In genomic region chr11:55016758-55017157, GRCm38 (mm10) we compare ENCODE assay signal across 17 mouse cellular contexts. TPM values are rescaled to one million over a fixed set of nuclear protein-coding genes. Genes with fewer than 3 reads are reported as not detected.
DNase-seq lines count a peak whose midpoint lies in the region; ATAC-seq and TF ChIP-seq lines count a peak whose summit lies in the region.
"Had no signal": no experiment of that assay in that cellular context is flagged by ENCODE, and none has a peak within 500 bp of the region (broad histone marks: within the 10 kb centered on the region; RNA-seq: fewer than 3 reads in every experiment).

No protein-coding gene starts in this region.

- intact Hi-C loops in gastrocnemius, adult 2 months (cut with DNase I), result loop anchor here (2.0 kb wide), 1 partner anchor 16 kb away; the partner anchor contains the start of gene Anxa6
- intact Hi-C loops in gastrocnemius, postnatal 36 days (cut with DNase I), result no loop called here
- intact Hi-C loops in heart, postnatal 36 days (cut with DNase I), result no loop called here

- H3K4me3 ChIP-seq in gastrocnemius, adult 2 months, result no peak overlapping the region
- no peak overlapping the region for H3K4me3 ChIP-seq in heart, embryonic 16.5 days (ENCODE audit: low read length)
- H3K4me3 ChIP-seq: forebrain, embryonic 12.5 days; megakaryocyte, embryonic 14.5 days had no signal

- no peak for TF ChIP-seq CTCF in gastrocnemius, adult 2 months (IDR thresholded peaks at IDR 0.05)

- H3K27me3 ChIP-seq in heart, embryonic 16.5 days (ENCODE audit: control insufficient read depth, insufficient read depth, low read length), result no peaks in the 10 kb centered on the region
- H3K27me3 ChIP-seq: forebrain, embryonic 12.5 days had no signal

- no peak for DNase-seq in gastrocnemius, adult 2 months
- no peak for DNase-seq in gastrocnemius, postnatal 36 days
- no peak for DNase-seq in heart, postnatal 36 days
- DNase-seq in 3T3-L1 (ENCODE audit: low read depth, low spot score), result peak; percentile 84
- DNase-seq in NIH3T3 (ENCODE audit: low read depth), result peak; percentile 74
- no peak for DNase-seq in thymus, postnatal 36 days
- DNase-seq: adrenal gland, postnatal 25 days; embryo, embryonic 11 days; kidney, adult 8-10 months; liver; thymus, postnatal 25 days had no signal

- no peaks in the 10 kb centered on the region for H3K9me3 ChIP-seq in heart, embryonic 16.5 days (replicated peaks; ENCODE audit: control insufficient read depth, low read length)
- H3K9me3 ChIP-seq: forebrain, embryonic 12.5 days; megakaryocyte, embryonic 14.5 days had no signal

- no peak overlapping the region for H3K9ac ChIP-seq in heart, embryonic 16.5 days (ENCODE audit: low read length)
- H3K9ac ChIP-seq: forebrain, embryonic 12.5 days; liver, postnatal 0 days had no signal

- H3K4me2 ChIP-seq in heart, embryonic 16.5 days (ENCODE audit: low read depth, low read length), result no peak overlapping the region
- H3K4me2 ChIP-seq: forebrain, embryonic 12.5 days had no signal

- ATAC-seq in heart, embryonic 16.5 days (replicated peaks; ENCODE audit: extremely low read depth, insufficient read depth, low FRiP score), result no peak
- no peak for ATAC-seq in monocyte, adult 5-6 weeks (replicated peaks; ENCODE audit: insufficient number of reproducible peaks, low FRiP score, low TSS enrichment, poor library complexity, severe bottlenecking)
- ATAC-seq: inflammation-experienced regulatory T-cells, adult 6 months had no signal

- peaks cover 46% of the 10 kb centered on the region for H3K36me3 ChIP-seq in heart, embryonic 16.5 days (ENCODE audit: control insufficient read depth, insufficient read depth)

- 64% methylated on average over 1 of the region's 1 CpGs for WGBS in heart, embryonic 16.5 days

- H3K27ac ChIP-seq in gastrocnemius, adult 2 months, result peak overlapping the region; percentile 90
- peak overlapping the region; percentile 87 for H3K27ac ChIP-seq in heart, embryonic 16.5 days (ENCODE audit: low read length)
- H3K27ac ChIP-seq: forebrain, embryonic 12.5 days had no signal

- H3K4me1 ChIP-seq in heart, embryonic 16.5 days (ENCODE audit: control insufficient read depth, insufficient read depth, low read length), result peaks cover 69% of the 10 kb centered on the region

RNA-seq across cellular contexts. Expression of gene Anxa6, which starts 16.5 kb away (rescaled TPM):
- 100 to 1,000 TPM; 166 to 187 TPM for total RNA-seq in gastrocnemius, adult 2 months (2021)
- 100 to 1,000 TPM; 168 to 176 TPM for total RNA-seq in gastrocnemius, postnatal 36 days (2021)
- polyA plus RNA-seq in heart, embryonic 16.5 days (2015; fragmentation: Nextera tagmentation; extraction: Ambion mirVana), result 340 and 364 TPM in 2 replicates
- total RNA-seq in heart, postnatal 36 days (2021), result 100 to 1,000 TPM; 234 to 241 TPM
- total RNA-seq in monocyte, adult 5-6 weeks (2017), result 264 to 506 TPM (median 281 TPM) in 3 replicates

RNA-seq across cellular contexts. Expression of gene Tnip1, which starts 54.0 kb away (rescaled TPM):
- 10 to 100 TPM; 29.8 to 31.7 TPM for total RNA-seq in gastrocnemius, adult 2 months (2021)
- 10 to 100 TPM; 29.7 to 32.3 TPM for total RNA-seq in gastrocnemius, postnatal 36 days (2021)
- 20.0 and 24.7 TPM in 2 replicates for polyA plus RNA-seq in heart, embryonic 16.5 days (2015; fragmentation: Nextera tagmentation; extraction: Ambion mirVana)
- 10 to 100 TPM; 29.2 to 29.4 TPM for total RNA-seq in heart, postnatal 36 days (2021)
- 62.1 to 83.4 TPM (median 78.5 TPM) in 3 replicates for total RNA-seq in monocyte, adult 5-6 weeks (2017)

Comparison
In these comparisons a context has a peak if more than half of its experiments do, and no peak if none do; other contexts are left out.
1. DNase-seq: peak in 3T3-L1 (single experiment) and NIH3T3 (single experiment); none in gastrocnemius, adult 2 months (single experiment), gastrocnemius, postnatal 36 days (0 of 2), heart, postnatal 36 days (0 of 2) and thymus, postnatal 36 days (0 of 2).